Mouse (Mus musculus) hindbrain, embryonic 16.5 days (tissue): ENCODE measurements around the gene Gm48552. TPM values are rescaled to one million over a fixed set of nuclear protein-coding genes. Genes with fewer than 3 reads are reported as not detected.

ENCODE experiments used
- ATAC-seq: fragments of 200-750 bp; cut with Nextera tagmentation; 2 replicates; pipeline ENCODE4 v1.8.0; 2017; ENCODE audit warnings: moderate TSS enrichment, moderate library complexity
- H3K27ac ChIP-seq: fragments of 300-500 bp; sonication (generic); 2 replicates; pipeline ENCODE4 v1.5.1; 2014; ENCODE audit warnings: low read depth, mild to moderate bottlenecking, control low read depth, low read length, moderate library complexity
- H3K27me3 ChIP-seq: fragments of 300-500 bp; sonication (generic); replicated peaks from 2 replicates; pipeline ENCODE4 v1.6.1; 2014; ENCODE audit warnings: low read length; ENCODE audit not compliant: control insufficient read depth, insufficient read depth
- H3K36me3 ChIP-seq: fragments of 300-500 bp; sonication (generic); 2 replicates; pipeline ENCODE4 v1.6.1; 2014; ENCODE audit warnings: mild to moderate bottlenecking, low read length, moderate library complexity, mixed read lengths; ENCODE audit not compliant: control insufficient read depth, insufficient read depth
- H3K4me1 ChIP-seq: fragments of 300-500 bp; sonication (generic); 2 replicates; pipeline ENCODE4 v1.6.1; 2014; ENCODE audit warnings: low read depth, low read length; ENCODE audit not compliant: control insufficient read depth, insufficient read depth
- H3K4me2 ChIP-seq: fragments of 300-500 bp; sonication (generic); 2 replicates; pipeline ENCODE4 v1.6.1; 2014; ENCODE audit warnings: mild to moderate bottlenecking, low read length, control low read depth, moderate library complexity
- H3K4me3 ChIP-seq: fragments of 300-500 bp; sonication (generic); 2 replicates; pipeline ENCODE4 v1.5.1; 2014; ENCODE audit warnings: mild to moderate bottlenecking, low read length, control low read depth, moderate library complexity
- H3K9ac ChIP-seq: fragments of 300-500 bp; sonication (generic); 2 replicates; pipeline ENCODE4 v1.6.1; 2014; ENCODE audit warnings: low read depth, mild to moderate bottlenecking, control low read depth, low read length, moderate library complexity
- H3K9me3 ChIP-seq: fragments of 300-500 bp; sonication (generic); 2 replicates; pipeline ENCODE4 v1.6.1; 2014; ENCODE audit warnings: mild to moderate bottlenecking, low read length, moderate library complexity; ENCODE audit not compliant: control insufficient read depth
- WGBS: fragments of 180-500 bp; shearing (Covaris S2); extraction: QIAGEN DNeasy Blood & Tissue Kit; methylation state at CpG from one replicate; pipeline ENCODE4 v1.1.7; 2014; 5-methylcytosine and 5-hydroxymethylcytosine counted together
- polyA plus RNA-seq: library from polyadenylated mRNA; unstranded; fragments of >200 nt; fragmentation: Nextera tagmentation; extraction: Ambion mirVana; gene quantifications from 2 replicates; pipeline ENCODE4 v1.2.1, GENCODE M21; 2015

Gm48552 gene
- polyA plus RNA-seq, 1 experiment from 2014 or later = 1.5 TPM

- Histone ChIP-seq H3K27ac (no peak overlapping the region), H3K4me1 (peaks cover 60% of the 10 kb centered on the region), H3K4me2 (no peak overlapping the region), H3K4me3 (no peak overlapping the region), H3K9ac (no peak overlapping the region), H3K27me3 (no peaks in the 10 kb centered on the region), H3K36me3 (no peaks in the 10 kb centered on the region), H3K9me3 (no peaks in the 10 kb centered on the region)
- no peak for ATAC-seq
Observed at GRCm38 (mm10) chr10:81414682-81415081, 25.9 kb downstream of the Gm48552 start.

- no peaks in the 10 kb centered on the region for H3K27me3 ChIP-seq
- WGBS = 82% methylated on average over 5 of the region's 5 CpGs
- no peak for ATAC-seq
- H3K9ac ChIP-seq = no peak overlapping the region
- H3K4me1 ChIP-seq = peaks cover 60% of the 10 kb centered on the region
- no peak overlapping the region for H3K4me2 ChIP-seq
- H3K36me3 ChIP-seq = 0 out of 2 replicates have a peak, but pooled peaks cover 3% of the 10 kb centered on the region
- no peak overlapping the region for H3K27ac ChIP-seq
- no peaks in the 10 kb centered on the region for H3K9me3 ChIP-seq
- H3K4me3 ChIP-seq = no peak overlapping the region
Observed at GRCm38 (mm10) chr10:81415146-81415545, 26.3 kb downstream of the Gm48552 start.

- Histone ChIP-seq H3K4me1 (peaks cover 59% of the 10 kb centered on the region), H3K27ac (peak overlapping the region; percentile 20), H3K9ac (0 out of 2 replicates have a peak overlapping the region, but pooled peaks have one; percentile 28), H3K4me3 (no peak overlapping the region), H3K9me3 (no peaks in the 10 kb centered on the region), H3K27me3 (no peaks in the 10 kb centered on the region), H3K36me3 (0 out of 2 replicates have a peak, but pooled peaks cover 4% of the 10 kb centered on the region), H3K4me2 (no peak overlapping the region)
- 65% methylated on average over 17 of the region's 17 CpGs for WGBS
- no peak for ATAC-seq
Observed at GRCm38 (mm10) chr10:81415549-81416310, 26.9 kb downstream of the Gm48552 start.

- Histone ChIP-seq H3K4me2 (peak overlapping the region; percentile 55), H3K9me3 (no peaks in the 10 kb centered on the region), H3K36me3 (0 out of 2 replicates have a peak, but pooled peaks cover 4% of the 10 kb centered on the region), H3K9ac (peak overlapping the region; percentile 63), H3K27me3 (no peaks in the 10 kb centered on the region), H3K4me3 (peak overlapping the region; percentile 29), H3K27ac (peak overlapping the region; percentile 73), H3K4me1 (peaks cover 49% of the 10 kb centered on the region)
- peak; percentile 83 for ATAC-seq
- WGBS = 3% methylated on average over 24 of the region's 26 CpGs
Observed at GRCm38 (mm10) chr10:81416581-81417226, 27.9 kb downstream of the Gm48552 start.

GRCm38 (mm10) chr10:81417227-81418215 lies 28.7 kb downstream of the Gm48552 start:
- 48% methylated on average over 12 of the region's 12 CpGs for WGBS
- Histone ChIP-seq H3K9ac (peak overlapping the region; percentile 63), H3K4me3 (peak overlapping the region; percentile 29), H3K27ac (peak overlapping the region; percentile 73), H3K4me2 (peak overlapping the region; percentile 55), H3K9me3 (no peaks in the 10 kb centered on the region), H3K27me3 (no peaks in the 10 kb centered on the region), H3K36me3 (0 out of 2 replicates have a peak, but pooled peaks cover 4% of the 10 kb centered on the region), H3K4me1 (peaks cover 42% of the 10 kb centered on the region)
- ATAC-seq = no peak

GRCm38 (mm10) chr10:81418216-81419070 lies 29.6 kb downstream of the Gm48552 start:
- H3K9ac ChIP-seq = no peak overlapping the region

GRCm38 (mm10) chr10:81419111-81419928 lies 30.5 kb downstream of the Gm48552 start:
- ATAC-seq = no peak
- Histone ChIP-seq H3K9ac (no peak overlapping the region), H3K4me2 (no peak overlapping the region), H3K4me1 (peaks cover 40% of the 10 kb centered on the region), H3K4me3 (no peak overlapping the region), H3K27me3 (no peaks in the 10 kb centered on the region), H3K27ac (no peak overlapping the region), H3K36me3 (0 out of 2 replicates have a peak, but pooled peaks cover 4% of the 10 kb centered on the region), H3K9me3 (no peaks in the 10 kb centered on the region)
- WGBS = 90% methylated on average over 10 of the region's 10 CpGs

More at GRCm38 (mm10) chr10:81418216-81419070, 29.6 kb downstream of the Gm48552 start:
- Histone ChIP-seq H3K4me1 (peaks cover 42% of the 10 kb centered on the region), H3K27ac (peak overlapping the region; percentile 36; the same call in 1 of the 2 replicates), H3K4me3 (no peak overlapping the region), H3K36me3 (0 out of 2 replicates have a peak, but pooled peaks cover 4% of the 10 kb centered on the region), H3K4me2 (no peak overlapping the region), H3K27me3 (no peaks in the 10 kb centered on the region), H3K9me3 (no peaks in the 10 kb centered on the region)
- WGBS = 45% methylated on average over 11 of the region's 11 CpGs
- ATAC-seq = no peak
